Mouse (Mus musculus) layer of hippocampus, postnatal 25 days (tissue): ENCODE results near the gene Cyb561d2. TPM values are rescaled to one million over a fixed set of nuclear protein-coding genes. Genes with fewer than 3 reads are reported as not detected.
A peak's percentile ranks its signal among the peaks of the same experiment; 100 is the strongest.

ENCODE experiments used
- DNase-seq, 2 experiments: peaks; one replicate each; pipeline ENCODE4 v3.0.0; 2022; ENCODE audit warnings: mixed read lengths in 2 of 2, low spot score in 1 of 2; ENCODE audit errors: extremely low spot score in 1 of 2
- total RNA-seq, 2 experiments: library from RNA; stranded (reverse); gene quantifications; 2 replicates each; pipeline ENCODE4 v1.2.3; 2021

The Cyb561d2 gene
- total RNA-seq, 2 experiments from 2014 or later, result 16.4 to 18.5 TPM

DNA sequence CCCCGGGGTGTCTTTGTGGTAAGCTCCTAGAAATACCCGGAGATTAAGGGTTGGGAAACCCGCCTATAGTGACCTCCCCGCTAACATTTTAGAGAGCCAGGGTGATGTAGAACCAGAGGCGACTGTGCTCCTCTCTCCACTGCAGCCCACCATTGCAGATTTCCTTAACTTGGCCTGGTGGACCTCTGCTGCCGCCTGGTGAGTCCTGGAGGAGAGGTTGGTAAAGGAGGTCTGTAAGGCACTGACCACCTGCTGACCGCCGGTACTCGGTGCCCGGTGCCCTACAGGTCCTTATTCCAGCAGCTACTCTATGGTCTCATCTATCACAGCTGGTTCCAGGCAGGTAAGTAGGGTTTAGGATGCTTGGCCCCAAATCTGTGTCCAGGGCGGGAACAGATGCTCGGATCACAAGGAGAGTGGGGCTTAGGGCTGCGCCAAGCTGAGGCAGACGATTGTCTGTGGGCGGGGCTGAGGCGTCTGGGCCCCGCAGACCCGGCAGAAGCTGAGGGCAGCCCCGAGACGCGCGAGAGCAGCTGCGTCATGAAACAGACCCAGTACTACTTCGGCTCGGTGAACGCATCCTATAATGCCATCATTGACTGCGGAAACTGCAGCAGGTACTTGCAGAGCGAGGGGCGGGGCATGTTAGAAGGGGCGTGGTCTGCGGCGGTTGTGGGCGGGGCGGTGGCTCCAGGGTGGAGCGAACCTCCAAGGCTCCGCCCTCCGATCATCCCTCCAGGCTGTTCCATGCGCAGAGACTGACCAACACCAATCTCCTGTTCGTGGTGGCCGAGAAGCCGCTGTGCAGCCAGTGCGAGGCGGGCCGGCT, 15.6 kb downstream of the Cyb561d2 start:
- peak; percentile 58 to 59 for DNase-seq

DNA sequence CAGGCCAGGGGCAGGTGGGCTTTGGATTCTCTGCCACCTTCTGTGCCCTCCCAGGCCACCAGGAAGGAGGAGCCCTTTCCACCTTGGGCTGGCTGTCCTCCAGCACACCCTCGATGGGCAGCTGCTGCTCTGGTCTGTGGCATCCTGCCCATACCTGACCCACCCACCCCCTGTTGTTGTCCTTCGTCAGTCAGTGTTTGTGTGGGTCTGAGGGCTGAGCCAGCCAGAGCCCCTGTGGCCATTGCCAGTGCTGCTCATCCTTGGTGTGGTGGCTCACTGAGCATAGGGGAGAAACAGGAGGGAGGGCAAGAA, 19.6 kb downstream of the Cyb561d2 start:
- no peak for DNase-seq

GRCm38 (mm10) chr9:107521711-107522399, 20.1 kb downstream of the Cyb561d2 start:
- DNase-seq, result no peak

GRCm38 (mm10) chr9:107521190-107521589, 20.8 kb downstream of the Cyb561d2 start:
- no peak for DNase-seq

DNA sequence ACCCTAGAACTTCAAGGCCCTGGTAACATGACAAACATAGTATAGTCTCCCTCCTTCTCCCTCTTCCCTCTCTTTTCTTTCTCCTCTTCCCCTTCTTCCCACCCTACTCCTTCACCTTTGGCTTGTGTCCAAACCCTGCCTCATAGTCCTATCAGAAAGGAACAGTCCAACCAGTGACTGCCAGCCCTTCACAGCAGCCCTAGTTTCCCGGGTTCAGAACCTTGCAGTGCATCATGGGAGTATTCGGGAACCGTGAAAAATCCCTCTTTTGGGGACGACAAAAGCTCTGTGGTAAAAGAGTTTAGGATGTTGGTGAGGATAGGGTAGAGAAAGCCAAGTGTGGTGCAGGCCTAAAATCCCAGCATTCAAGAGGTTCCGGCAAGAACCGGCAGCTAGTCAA, 21.7 kb downstream of the Cyb561d2 start:
- no peak for DNase-seq

DNA sequence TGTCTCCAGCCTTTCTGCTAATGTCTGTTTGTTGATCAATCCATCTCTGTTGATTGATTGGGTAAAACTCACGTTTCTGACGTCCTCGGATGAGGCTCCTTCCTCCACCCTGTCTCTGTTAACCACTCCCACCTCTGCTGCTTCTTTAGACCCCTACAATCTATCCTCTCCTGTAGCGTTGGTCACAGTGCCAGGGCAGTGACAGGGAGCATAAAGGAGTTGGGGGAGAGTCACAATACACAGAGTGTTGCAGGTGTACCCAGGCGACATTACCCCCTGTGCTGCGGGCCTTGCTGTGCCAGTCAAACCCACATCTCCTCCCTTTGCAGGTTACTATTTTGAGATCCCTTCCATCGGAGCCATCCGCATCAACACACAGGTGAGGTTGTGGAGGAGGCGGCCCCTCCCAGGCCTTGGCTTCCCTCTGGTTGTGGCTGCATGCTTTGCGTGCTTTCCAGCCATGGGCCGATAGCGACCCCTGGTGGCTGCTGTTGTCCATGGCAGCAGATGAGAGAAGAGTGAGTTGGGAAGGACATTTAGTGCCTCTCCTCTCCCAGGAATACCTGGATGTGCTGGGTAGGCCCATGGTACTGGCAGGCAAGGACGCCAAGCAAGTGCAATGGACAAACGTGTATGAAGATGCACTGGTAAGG, 27.6 kb downstream of the Cyb561d2 start:
- peak; percentile 96 to 97 for DNase-seq

- DNase-seq, result no peak
These were observed 29.7 kb downstream of the Cyb561d2 start for GRCm38 (mm10) chr9:107512326-107512725.

DNA sequence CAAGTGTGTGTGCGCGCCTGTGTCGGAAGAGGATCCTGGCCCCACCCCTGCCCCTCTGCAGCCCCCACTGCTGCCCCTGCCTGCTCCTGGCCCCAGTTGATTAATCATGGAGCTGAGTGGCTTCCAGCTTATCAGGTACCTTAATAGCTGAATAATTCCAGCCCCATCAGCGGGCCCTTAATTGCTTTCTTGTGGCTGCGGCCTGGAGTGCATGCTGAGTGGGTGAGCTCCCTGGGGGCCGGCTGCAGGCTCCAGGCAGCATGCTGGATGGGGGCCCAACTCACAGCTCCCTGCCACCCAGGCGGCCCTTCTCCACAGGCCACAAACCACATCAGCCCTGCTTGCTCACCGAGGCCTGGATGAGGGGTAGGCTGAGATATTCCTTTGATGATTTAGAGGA, 30.6 kb downstream of the Cyb561d2 start:
- DNase-seq, result no peak

DNA sequence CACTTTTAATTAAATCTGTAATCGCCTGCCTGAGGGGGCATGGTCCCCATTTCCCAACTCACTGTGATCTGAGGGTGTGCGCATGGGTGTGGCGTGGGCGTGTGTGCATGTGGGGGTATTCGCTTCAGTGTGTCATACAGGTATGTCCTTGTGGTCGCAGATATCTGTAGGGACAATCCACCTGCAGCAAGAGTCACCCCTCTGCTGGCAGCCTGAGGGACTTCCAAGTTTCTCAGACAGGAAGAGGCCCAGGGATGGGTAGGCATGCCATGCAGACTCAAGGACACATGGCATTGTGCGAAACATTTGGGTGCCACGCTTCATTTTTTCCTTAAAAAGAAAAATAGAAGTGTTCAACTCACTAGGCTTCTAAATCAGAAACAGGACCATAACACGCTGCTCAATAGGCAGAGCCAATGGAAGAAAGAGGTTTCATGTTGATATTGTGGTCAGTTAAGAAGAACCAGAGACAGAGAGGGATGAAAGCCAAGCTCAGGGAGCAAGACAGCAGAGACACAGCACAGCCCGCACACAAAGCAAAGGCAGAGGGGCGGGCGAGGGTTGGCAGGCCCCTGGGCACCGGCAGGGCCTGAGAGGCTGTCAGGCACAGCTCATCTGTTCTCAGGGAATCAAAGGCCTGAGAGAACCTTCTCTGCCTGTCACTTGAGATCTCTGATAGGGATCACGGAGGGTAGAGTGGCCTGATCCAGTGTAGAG, 31.5 kb downstream of the Cyb561d2 start:
- DNase-seq, result no peak

GRCm38 (mm10) chr9:107508266-107508665, 33.7 kb downstream of the Cyb561d2 start:
- DNase-seq, result peak; percentile 45 to 46

GRCm38 (mm10) chr9:107504662-107505537, 37.1 kb downstream of the Cyb561d2 start:
- DNase-seq, result no peak

DNA sequence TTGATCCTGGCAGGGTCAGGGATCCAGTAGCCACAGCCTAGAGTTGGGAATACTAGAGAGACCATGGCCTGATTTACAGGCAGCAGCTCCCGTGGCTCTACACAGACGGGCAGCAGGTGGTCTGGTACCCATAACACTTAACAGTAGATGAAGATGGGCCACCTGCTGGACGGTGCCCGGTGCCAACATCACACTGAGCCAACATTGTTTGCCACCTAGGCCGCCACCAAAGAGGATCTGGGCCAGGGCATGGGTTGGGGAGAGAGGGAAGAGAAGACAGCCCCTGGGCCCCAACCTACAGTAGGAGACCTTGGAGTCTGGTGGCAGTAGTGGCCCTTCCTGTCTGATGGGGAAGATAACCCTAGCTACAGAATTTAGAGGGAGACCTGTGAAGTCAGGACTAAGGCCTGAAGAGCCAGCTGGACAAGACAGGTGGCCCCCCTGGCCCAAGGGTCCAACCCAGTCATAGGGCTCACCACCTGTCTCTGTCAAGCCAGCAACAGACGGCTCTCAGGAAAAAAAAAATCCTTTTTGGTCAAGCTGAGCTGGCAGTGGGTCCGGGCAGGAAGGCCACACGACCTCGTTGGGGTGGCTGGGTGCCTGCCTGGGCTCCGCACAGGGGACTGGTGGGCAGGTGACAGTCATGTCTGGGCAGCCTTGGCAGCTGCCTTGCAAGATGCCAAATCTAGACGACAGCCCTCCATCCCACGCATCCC, 39.7 kb downstream of the Cyb561d2 start:
- DNase-seq, result no peak

GRCm38 (mm10) chr9:107500708-107501286, 41.2 kb downstream of the Cyb561d2 start:
- DNase-seq, result no peak

- DNase-seq, result no peak
These were observed 45.6 kb downstream of the Cyb561d2 start for GRCm38 (mm10) chr9:107496359-107496758.

GRCm38 (mm10) chr9:107494238-107494637, 47.8 kb downstream of the Cyb561d2 start:
- DNase-seq, result no peak

DNA sequence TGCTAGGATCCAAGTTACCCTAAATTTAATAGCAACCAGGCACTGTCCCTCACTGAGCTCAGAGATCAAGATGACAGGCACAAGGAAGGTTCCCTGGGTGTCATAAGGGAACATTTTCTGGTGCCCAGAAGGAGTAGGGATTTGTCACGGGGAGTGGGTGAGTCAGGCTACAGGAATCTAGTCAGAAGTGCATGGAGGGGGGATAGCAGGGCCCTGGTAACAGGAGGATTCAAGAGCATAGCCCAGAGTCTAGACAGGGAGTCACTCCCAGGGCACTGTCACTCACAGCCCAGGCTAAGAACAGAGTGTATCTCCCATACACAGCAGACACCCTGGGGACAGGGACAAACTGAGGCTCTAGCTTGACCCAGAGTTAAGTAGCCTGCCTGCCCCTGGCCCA, 48.5 kb downstream of the Cyb561d2 start:
- DNase-seq, result no peak

GRCm38 (mm10) chr9:107490625-107491024, 51.4 kb downstream of the Cyb561d2 start:
- no peak for DNase-seq

GRCm38 (mm10) chr9:107490146-107490545, 51.8 kb downstream of the Cyb561d2 start:
- no peak for DNase-seq
